Mouse (Mus musculus): ENCODE results near the gene Slc18b1.
"Not testable (repeated sequence)": the region's sequence is repeated elsewhere in the genome, so short reads cannot be mapped to it uniquely, and the experiment has no call there.

Slc18b1 gene

GRCm38 (mm10) chr10:23796551-23797503 is at the start of gene Slc18b1:
Slc18b1 (plus strand) TSS chr10:23796986.
- no peak for DNase-seq (ENCODE audit: low read depth, low spot score)

- peak; percentile 3 for DNase-seq (ENCODE audit: low read depth, low spot score)
These were observed 42.6 kb upstream of the Slc18b1 start for GRCm38 (mm10) chr10:23754166-23754565.

GRCm38 (mm10) chr10:23777288-23777945 is 19.4 kb upstream of the Slc18b1 start:
- DNase-seq (ENCODE audit: low read depth, low spot score), result no peak

GRCm38 (mm10) chr10:23780539-23781275 is 16.1 kb upstream of the Slc18b1 start:
- no peak for DNase-seq (ENCODE audit: low read depth, low spot score)

GRCm38 (mm10) chr10:23781760-23782735 is 14.7 kb upstream of the Slc18b1 start:
- no peak for DNase-seq (ENCODE audit: low read depth, low spot score)

- no peak for DNase-seq (ENCODE audit: low read depth, low spot score)
These were observed 13.8 kb upstream of the Slc18b1 start for GRCm38 (mm10) chr10:23782855-23783492.

GRCm38 (mm10) chr10:23783493-23783884 is 13.3 kb upstream of the Slc18b1 start:
- DNase-seq (ENCODE audit: low read depth, low spot score), result no peak

- DNase-seq (ENCODE audit: low read depth, low spot score), result no peak
These were observed 12.7 kb upstream of the Slc18b1 start for GRCm38 (mm10) chr10:23784121-23784520.

- not testable (repeated sequence) for DNase-seq (ENCODE audit: low read depth, low spot score)
These were observed 11.2 kb upstream of the Slc18b1 start for GRCm38 (mm10) chr10:23785599-23785998.

- DNase-seq (ENCODE audit: low read depth, low spot score), result no peak
These were observed 10.7 kb upstream of the Slc18b1 start for GRCm38 (mm10) chr10:23786040-23786439.

GRCm38 (mm10) chr10:23786631-23787038 is 10.2 kb upstream of the Slc18b1 start:
- not testable (repeated sequence) for DNase-seq (ENCODE audit: low read depth, low spot score)

- DNase-seq (ENCODE audit: low read depth, low spot score), result peak; percentile 99
These were observed 9.5 kb upstream of the Slc18b1 start, which contains the start of gene Rps12 for GRCm38 (mm10) chr10:23787062-23787821. Rps12 (minus strand) TSS chr10:23787275.

GRCm38 (mm10) chr10:23788056-23788600 is 8.7 kb upstream of the Slc18b1 start:
- DNase-seq (ENCODE audit: low read depth, low spot score), result no peak

- no peak for DNase-seq (ENCODE audit: low read depth, low spot score)
These were observed 790 bp upstream of the Slc18b1 start for GRCm38 (mm10) chr10:23795871-23796520.

GRCm38 (mm10) chr10:23797606-23798005 is 820 bp downstream of the Slc18b1 start:
- DNase-seq (ENCODE audit: low read depth, low spot score), result no peak

- no peak for DNase-seq (ENCODE audit: low read depth, low spot score)
These were observed 1.4 kb downstream of the Slc18b1 start for GRCm38 (mm10) chr10:23798142-23798541.

- no peak for DNase-seq (ENCODE audit: low read depth, low spot score)
These were observed 3.1 kb downstream of the Slc18b1 start for GRCm38 (mm10) chr10:23799933-23800332.

GRCm38 (mm10) chr10:23802911-23803310 is 6.1 kb downstream of the Slc18b1 start:
- no peak for DNase-seq (ENCODE audit: low read depth, low spot score)

GRCm38 (mm10) chr10:23804665-23805064 is 7.9 kb downstream of the Slc18b1 start:
- DNase-seq (ENCODE audit: low read depth, low spot score), result no peak
